Mouse (Mus musculus) layer of hippocampus, adult 2 months (tissue): ENCODE data around the gene 1810010H24Rik. TPM values are rescaled to one million over a fixed set of nuclear protein-coding genes. Genes with fewer than 3 reads are reported as not detected.

Experiments
- DNase-seq, 2 experiments: peaks; one replicate each; pipeline ENCODE4 v3.0.0; 2022; ENCODE audit warnings: low spot score in 2 of 2
- H3K27ac ChIP-seq: fragments of 200-600 bp; 2 replicates; pipeline ENCODE4 v1.8.1; 2022
- H3K4me3 ChIP-seq: fragments of 200-600 bp; 2 replicates; pipeline ENCODE4 v1.8.1; 2022; ENCODE audit warnings: mild to moderate bottlenecking
- CTCF ChIP-seq: fragments of 200-600 bp; conservative IDR thresholded peaks from 2 replicates; pipeline ENCODE4 v1.8.1; 2022; ENCODE audit warnings: antibody characterized with exemption, mild to moderate bottlenecking, moderate library complexity
- total RNA-seq, 2 experiments: library from RNA; stranded (reverse); gene quantifications; 2 replicates each; pipeline ENCODE4 v1.2.3; 2021

1810010H24Rik gene
- total RNA-seq, 2 experiments from 2014 or later: 3.1 to 3.5 TPM

- Histone ChIP-seq H3K27ac (no peak overlapping the region), H3K4me3 (no peak overlapping the region)
- no peak for DNase-seq
- no peak for TF ChIP-seq CTCF
These were observed 39.8 kb downstream of the 1810010H24Rik start for GRCm38 (mm10) chr11:107065216-107065785.

Other genes with a start within 250 kb of the 1810010H24Rik start
- gene Polg2, start 246.1 kb upstream of the 1810010H24Rik start, total RNA-seq: 1 to 10 TPM; 3.1 to 5.0 TPM
- 100 to 1,000 TPM; 779 to 834 TPM for gene Ddx5, start 236.5 kb upstream of the 1810010H24Rik start, total RNA-seq
- 10 to 100 TPM; 13.6 to 18.8 TPM for gene Cep95, start 236.4 kb upstream of the 1810010H24Rik start, total RNA-seq
- gene Smurf2, start 105.0 kb upstream of the 1810010H24Rik start, total RNA-seq: 10 to 100 TPM; 29.6 to 31.1 TPM
- 10 to 100 TPM; 17.7 to 19.1 TPM for gene Kpna2, start 26.1 kb upstream of the 1810010H24Rik start, total RNA-seq
- gene Bptf, start 106.4 kb downstream of the 1810010H24Rik start, total RNA-seq: 10 to 100 TPM; 69.3 to 76.2 TPM
- 10 to 100 TPM; 25.9 to 26.4 TPM for gene Nol11, start 163.7 kb downstream of the 1810010H24Rik start, total RNA-seq